Mouse (Mus musculus): ENCODE measurements around the gene Mettl17. TPM values are rescaled to one million over a fixed set of nuclear protein-coding genes. Genes with fewer than 3 reads are reported as not detected.

Mettl17 gene
- total and polyA plus RNA-seq, 2 experiments from 2014 or later = 41.9 to 61.8 TPM

- Histone ChIP-seq H3K9ac (replicated peaks; ENCODE audit: low read length) (no peak overlapping the region), H3K4me1 (ENCODE audit: insufficient read depth, low read length) (0 out of 2 replicates have a peak, but pooled peaks cover 3% of the 10 kb centered on the region), H3K27me3 (ENCODE audit: insufficient read depth, low read length) (no peaks in the 10 kb centered on the region), H3K9me3 (ENCODE audit: low read length) (no peaks in the 10 kb centered on the region), H3K27ac (peak overlapping the region; percentile 92), H3K36me3 (ENCODE audit: insufficient read depth, low read length) (no peaks in the 10 kb centered on the region), H3K4me3 (ENCODE audit: low read length) (no peak overlapping the region), H3K4me2 (ENCODE audit: low read depth, low read length) (no peak overlapping the region)
- no peak for DNase-seq (ENCODE audit: low spot score)
- 24% methylated on average over 3 of the region's 3 CpGs for WGBS
- TF ChIP-seq CTCF (IDR thresholded peaks at IDR 0.05; ENCODE audit: low read depth) = no peak
- no peak for ATAC-seq
Measured at GRCm38 (mm10) chr14:51915030-51915429, 30.4 kb downstream of the Mettl17 start.

- TF ChIP-seq CTCF (IDR thresholded peaks at IDR 0.05; ENCODE audit: low read depth) = no peak
- H3K9ac ChIP-seq (replicated peaks; ENCODE audit: low read length) = no peak overlapping the region
- H3K36me3 ChIP-seq (ENCODE audit: insufficient read depth, low read length) = no peaks in the 10 kb centered on the region
- H3K27ac ChIP-seq = no peak overlapping the region
- no peaks in the 10 kb centered on the region for H3K9me3 ChIP-seq (ENCODE audit: low read length)
- DNase-seq (ENCODE audit: low spot score) = no peak
- ATAC-seq = no peak
- H3K4me2 ChIP-seq (ENCODE audit: low read depth, low read length) = no peak overlapping the region
- no peaks in the 10 kb centered on the region for H3K27me3 ChIP-seq (ENCODE audit: insufficient read depth, low read length)
- no peak overlapping the region for H3K4me3 ChIP-seq (ENCODE audit: low read length)
- H3K4me1 ChIP-seq (ENCODE audit: insufficient read depth, low read length) = 0 out of 2 replicates have a peak, but pooled peaks cover 3% of the 10 kb centered on the region
- WGBS = 95% methylated on average over 4 of the region's 4 CpGs
Measured at GRCm38 (mm10) chr14:51916539-51916938, 31.9 kb downstream of the Mettl17 start.

- H3K36me3 ChIP-seq (ENCODE audit: insufficient read depth, low read length) = no peaks in the 10 kb centered on the region
- H3K9me3 ChIP-seq (ENCODE audit: low read length) = no peaks in the 10 kb centered on the region
- H3K4me1 ChIP-seq (ENCODE audit: insufficient read depth, low read length) = peaks cover 11% of the 10 kb centered on the region; the same call in 1 of the 2 replicates
- no peak for DNase-seq (ENCODE audit: low spot score)
- no peaks in the 10 kb centered on the region for H3K27me3 ChIP-seq (ENCODE audit: insufficient read depth, low read length)
- 95% methylated on average over 4 of the region's 4 CpGs for WGBS
- no peak for TF ChIP-seq CTCF (IDR thresholded peaks at IDR 0.05; ENCODE audit: low read depth)
- no peak for ATAC-seq
- H3K4me2 ChIP-seq (ENCODE audit: low read depth, low read length) = no peak within 1 kb of the TSS
- no peak within 1 kb of the TSS for H3K27ac ChIP-seq
- H3K4me3 ChIP-seq (ENCODE audit: low read length) = no peak within 1 kb of the TSS
- H3K9ac ChIP-seq (replicated peaks; ENCODE audit: low read length) = no peak within 1 kb of the TSS
Measured at GRCm38 (mm10) chr14:51918125-51918524, 33.5 kb downstream of the Mettl17 start, which contains the start of gene Tppp2. Gene Tppp2, plus strand, starts transcription at chr14:51918425.

- no peak overlapping the region for H3K27ac ChIP-seq
- WGBS = 80% methylated on average over 4 of the region's 4 CpGs
- DNase-seq (ENCODE audit: low spot score) (no peak), ATAC-seq (no peak)
- no peak for TF ChIP-seq CTCF (IDR thresholded peaks at IDR 0.05; ENCODE audit: low read depth)
- no peak overlapping the region for H3K4me3 ChIP-seq (ENCODE audit: low read length)
- H3K9me3 ChIP-seq (ENCODE audit: low read length) = no peaks in the 10 kb centered on the region
- no peaks in the 10 kb centered on the region for H3K36me3 ChIP-seq (ENCODE audit: insufficient read depth, low read length)
- H3K27me3 ChIP-seq (ENCODE audit: insufficient read depth, low read length) = no peaks in the 10 kb centered on the region
- no peak overlapping the region for H3K9ac ChIP-seq (replicated peaks; ENCODE audit: low read length)
- peaks cover 11% of the 10 kb centered on the region; the same call in 1 of the 2 replicates for H3K4me1 ChIP-seq (ENCODE audit: insufficient read depth, low read length)
- no peak overlapping the region for H3K4me2 ChIP-seq (ENCODE audit: low read depth, low read length)
Measured at GRCm38 (mm10) chr14:51918966-51919365, 34.3 kb downstream of the Mettl17 start.

GRCm38 (mm10) chr14:51921759-51922570 lies 37.3 kb downstream of the Mettl17 start:
- Histone ChIP-seq H3K27ac (peak overlapping the region; percentile 62), H3K4me1 (ENCODE audit: insufficient read depth, low read length) (peaks cover 8% of the 10 kb centered on the region; the same call in 1 of the 2 replicates), H3K9me3 (ENCODE audit: low read length) (no peaks in the 10 kb centered on the region), H3K4me2 (ENCODE audit: low read depth, low read length) (no peak overlapping the region), H3K4me3 (ENCODE audit: low read length) (no peak overlapping the region), H3K27me3 (ENCODE audit: insufficient read depth, low read length) (no peaks in the 10 kb centered on the region), H3K9ac (replicated peaks; ENCODE audit: low read length) (no peak overlapping the region), H3K36me3 (ENCODE audit: insufficient read depth, low read length) (no peaks in the 10 kb centered on the region)
- ATAC-seq (peak; percentile 91), DNase-seq (ENCODE audit: low spot score) (peak; percentile 75)
- 54% methylated on average over 16 of the region's 16 CpGs for WGBS
- TF ChIP-seq CTCF (IDR thresholded peaks at IDR 0.05; ENCODE audit: low read depth) = no peak

GRCm38 (mm10) chr14:51922571-51922865 lies 37.9 kb downstream of the Mettl17 start, which contains the start of gene Rnase13:
Gene Rnase13, minus strand, starts transcription at chr14:51922773.
- 46% methylated on average over 7 of the region's 7 CpGs for WGBS
- peaks cover 8% of the 10 kb centered on the region; the same call in 1 of the 2 replicates for H3K4me1 ChIP-seq (ENCODE audit: insufficient read depth, low read length)
- DNase-seq (ENCODE audit: low spot score) = no peak

GRCm38 (mm10) chr14:51922910-51923309 lies 38.3 kb downstream of the Mettl17 start:
- Histone ChIP-seq H3K4me1 (ENCODE audit: insufficient read depth, low read length) (peaks cover 8% of the 10 kb centered on the region; the same call in 1 of the 2 replicates), H3K9ac (replicated peaks; ENCODE audit: low read length) (no peak overlapping the region), H3K4me3 (ENCODE audit: low read length) (no peak overlapping the region), H3K9me3 (ENCODE audit: low read length) (no peaks in the 10 kb centered on the region), H3K36me3 (ENCODE audit: insufficient read depth, low read length) (no peaks in the 10 kb centered on the region), H3K27ac (peak overlapping the region; percentile 62), H3K27me3 (ENCODE audit: insufficient read depth, low read length) (no peaks in the 10 kb centered on the region), H3K4me2 (ENCODE audit: low read depth, low read length) (no peak overlapping the region)
- WGBS = 86% methylated on average over 2 of the region's 2 CpGs
- TF ChIP-seq CTCF (IDR thresholded peaks at IDR 0.05; ENCODE audit: low read depth) = no peak
- no peak for DNase-seq (ENCODE audit: low spot score)
- no peak for ATAC-seq

More at GRCm38 (mm10) chr14:51922571-51922865, 37.9 kb downstream of the Mettl17 start, which contains the start of gene Rnase13:
- no peaks in the 10 kb centered on the region for H3K9me3 ChIP-seq (ENCODE audit: low read length)
- no peak within 1 kb of the TSS for H3K4me2 ChIP-seq (ENCODE audit: low read depth, low read length)
- no peak within 1 kb of the TSS for H3K4me3 ChIP-seq (ENCODE audit: low read length)
- H3K27ac ChIP-seq = peak within 1 kb of the TSS; percentile 62
- no peaks in the 10 kb centered on the region for H3K36me3 ChIP-seq (ENCODE audit: insufficient read depth, low read length)
- 0 out of 2 replicates have a peak, but pooled peaks have one; percentile 5 for ATAC-seq
- H3K27me3 ChIP-seq (ENCODE audit: insufficient read depth, low read length) = no peaks in the 10 kb centered on the region
- no peak within 1 kb of the TSS for H3K9ac ChIP-seq (replicated peaks; ENCODE audit: low read length)
- TF ChIP-seq CTCF (IDR thresholded peaks at IDR 0.05; ENCODE audit: low read depth) = no peak

Data from hindbrain, postnatal 0 days (tissue).